Mouse (Mus musculus): Measurements from ENCODE around the gene Sergef. TPM values are rescaled to one million over a fixed set of nuclear protein-coding genes. Genes with fewer than 3 reads are reported as not detected.

The Sergef gene
- total RNA-seq, 4 experiments from 2014 or later: 66.3 to 76.8 (median 71.3) TPM

DNA sequence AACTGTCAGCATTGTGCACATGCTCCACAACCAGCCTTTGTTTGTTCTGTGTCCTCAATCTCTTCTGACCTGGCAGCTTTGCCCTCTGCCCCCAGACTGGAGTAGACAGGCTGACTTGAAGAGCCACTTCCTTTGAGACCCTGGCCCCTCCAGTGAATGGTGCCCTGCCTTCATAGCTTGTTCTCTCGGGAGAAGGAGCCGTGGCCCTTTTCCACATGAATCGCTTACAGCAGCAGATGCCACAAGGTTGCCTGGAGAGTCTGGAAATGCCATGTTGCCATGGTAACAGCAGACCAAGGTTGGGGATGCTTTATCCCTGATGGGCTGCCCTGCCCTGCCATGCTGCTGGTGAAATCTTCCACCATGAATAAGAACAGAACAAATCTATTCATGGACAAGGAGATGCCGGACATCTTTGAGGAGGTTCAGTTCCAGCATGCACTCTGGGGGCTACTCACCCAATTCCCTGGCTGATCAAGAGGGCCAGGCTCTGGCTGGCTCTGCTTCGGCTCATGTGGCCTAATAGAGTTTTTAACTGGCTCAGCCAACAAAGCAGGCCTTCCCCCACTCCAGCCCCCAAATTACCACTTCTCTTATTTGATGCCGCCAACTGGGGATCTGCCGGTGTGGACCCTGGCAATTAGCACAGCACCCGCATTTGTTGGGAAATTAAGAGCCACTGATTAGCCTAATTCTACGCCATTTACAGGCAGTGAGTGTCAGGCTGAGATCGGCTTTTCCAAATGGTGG is 185.5 kb downstream of the Sergef start:
- DNase-seq (ENCODE audit: low spot score in 2 of 2): peak in 1 of 2 experiments; percentile 34

DNA sequence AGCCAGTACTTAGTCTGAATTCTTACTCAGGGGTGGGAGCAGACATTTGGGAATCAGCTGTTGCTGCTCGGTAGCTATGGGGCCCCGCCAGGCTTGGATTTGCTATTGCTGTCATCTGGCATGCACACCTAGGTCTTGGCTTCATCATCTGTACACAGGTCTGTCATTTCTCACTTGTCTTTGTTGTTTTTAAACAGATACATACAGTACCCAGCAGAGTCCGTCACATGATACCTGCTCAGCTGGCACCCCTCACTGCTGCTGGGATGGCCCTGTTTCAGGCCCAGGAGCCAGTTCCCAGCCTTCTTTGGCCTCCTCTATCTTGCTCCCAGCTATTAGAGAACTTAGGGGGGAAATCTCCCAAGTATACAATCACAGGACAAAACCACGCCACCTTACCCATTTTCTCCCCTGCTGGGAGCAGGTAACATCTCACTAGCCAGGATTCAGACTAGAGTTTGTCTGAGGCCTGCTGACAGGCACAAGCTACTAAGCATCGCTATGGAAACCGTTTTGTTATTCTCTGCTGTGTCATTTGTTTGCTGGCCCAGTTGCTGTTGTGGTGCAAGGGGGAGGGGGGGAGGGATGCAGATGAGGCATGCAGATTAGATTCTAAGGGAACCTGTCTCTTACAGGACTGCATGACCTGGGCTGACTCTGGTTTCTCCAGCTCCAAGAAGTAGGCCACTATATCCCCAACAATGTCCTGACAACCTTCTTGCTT is 190.5 kb downstream of the Sergef start:
- peak in 1 of 2 experiments; percentile 7 for DNase-seq (ENCODE audit: low spot score in 2 of 2)

DNA sequence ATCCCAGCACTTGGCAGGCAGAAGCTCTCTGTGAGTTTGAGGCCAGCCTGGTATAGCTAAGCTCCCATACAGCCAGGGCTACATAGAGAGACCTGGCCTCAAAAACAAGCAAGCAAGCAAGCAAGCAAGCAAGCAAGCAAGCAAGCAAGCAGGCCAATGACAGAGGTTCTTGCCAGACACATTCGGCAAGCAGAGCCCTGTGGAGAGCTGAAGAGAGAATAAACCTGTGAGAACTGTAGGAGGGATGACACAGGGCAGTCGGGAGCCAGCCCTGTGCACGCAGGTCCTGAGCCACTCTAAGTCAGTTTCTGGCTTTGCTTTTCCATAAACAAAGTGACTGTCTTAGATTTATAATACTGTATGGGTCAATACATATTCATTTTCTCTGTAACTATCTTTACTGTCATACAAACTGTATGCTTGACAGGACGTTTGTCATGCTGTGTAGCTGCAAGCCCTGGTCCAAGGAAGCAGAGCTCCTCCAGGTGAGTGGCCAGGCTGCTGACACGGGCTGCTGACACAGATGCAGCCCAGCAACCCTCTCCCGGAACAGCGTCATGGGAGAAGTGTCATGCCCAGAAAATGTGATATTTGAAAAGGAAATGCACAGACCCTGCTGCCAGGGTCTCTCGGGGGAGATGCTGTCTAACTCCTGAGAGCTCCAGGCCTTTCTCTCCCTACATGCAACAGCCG is 192.0 kb downstream of the Sergef start:
- peak in 1 of 2 experiments; percentile 5 for DNase-seq (ENCODE audit: low spot score in 2 of 2)

DNA sequence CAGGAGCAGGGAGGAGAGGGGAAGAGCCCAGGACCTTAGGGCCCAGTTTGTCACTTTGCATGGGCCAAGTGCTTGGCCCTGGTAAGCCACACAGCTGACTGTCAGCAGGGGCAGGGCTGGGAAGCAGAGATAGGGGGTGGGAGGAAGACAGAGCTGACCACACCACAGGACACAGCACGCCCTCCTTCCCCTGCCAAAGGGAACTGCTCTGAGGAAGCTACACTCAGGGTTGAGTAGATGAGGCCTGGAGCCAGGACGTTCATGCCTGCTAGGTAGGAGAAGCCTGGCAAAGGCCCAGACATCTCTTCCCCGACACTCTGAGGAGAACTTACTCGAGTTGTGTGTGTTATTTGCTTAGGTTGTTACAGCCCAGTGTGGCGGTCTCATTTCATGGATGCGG is 193.7 kb downstream of the Sergef start:
- DNase-seq (ENCODE audit: low spot score in 2 of 2): no peak

DNA sequence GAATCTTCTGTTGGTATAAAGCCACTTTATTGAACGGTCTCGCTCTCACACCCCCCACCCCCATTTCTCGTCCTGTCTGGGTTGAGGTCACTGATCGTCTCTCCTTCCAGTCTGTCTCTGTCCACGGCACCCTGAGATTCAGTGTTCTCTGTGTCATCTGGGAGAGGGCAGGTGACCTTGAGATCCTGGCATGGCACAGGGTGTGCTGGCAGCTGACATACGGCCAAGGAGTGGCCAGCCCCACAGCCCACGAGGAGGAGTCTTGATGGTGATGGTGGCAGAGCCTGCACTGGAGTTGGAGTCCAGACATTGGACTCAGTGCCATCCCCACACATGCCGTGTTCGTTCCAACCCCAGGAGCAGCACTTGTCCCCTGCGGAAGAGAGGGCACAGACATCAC is 196.4 kb downstream of the Sergef start:
- no peak for DNase-seq (ENCODE audit: low spot score in 2 of 2)

DNA sequence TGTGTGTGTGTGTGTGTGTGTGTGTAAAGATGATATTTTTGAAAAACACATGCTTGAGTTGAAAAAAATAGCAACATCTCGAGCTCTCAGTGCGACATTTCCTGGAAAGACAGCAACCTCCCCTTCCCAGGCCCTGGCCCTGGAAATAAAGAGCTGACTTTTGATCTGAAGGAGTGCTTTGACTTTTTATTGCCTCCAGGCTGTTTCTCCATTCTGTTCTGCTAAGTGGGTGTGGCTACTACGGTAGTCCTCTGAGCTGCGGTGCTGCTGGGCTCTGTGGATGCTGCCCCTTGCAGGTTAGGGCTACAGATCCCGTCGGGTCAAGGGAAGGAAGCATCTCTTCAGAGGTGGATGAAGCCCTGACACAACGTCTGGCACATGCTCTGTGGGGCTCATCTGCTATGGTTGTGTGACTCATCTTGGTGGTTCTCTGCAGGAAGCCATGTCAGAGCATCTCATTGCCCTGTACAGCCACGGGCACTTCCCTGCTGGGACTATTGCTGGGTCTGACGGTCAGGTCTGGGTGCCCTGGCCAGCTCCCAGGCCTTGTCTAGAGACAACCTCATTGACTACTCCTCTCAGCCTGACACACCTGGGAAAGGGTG is 201.0 kb downstream of the Sergef start:
- no peak for DNase-seq (ENCODE audit: low spot score in 2 of 2)

DNA sequence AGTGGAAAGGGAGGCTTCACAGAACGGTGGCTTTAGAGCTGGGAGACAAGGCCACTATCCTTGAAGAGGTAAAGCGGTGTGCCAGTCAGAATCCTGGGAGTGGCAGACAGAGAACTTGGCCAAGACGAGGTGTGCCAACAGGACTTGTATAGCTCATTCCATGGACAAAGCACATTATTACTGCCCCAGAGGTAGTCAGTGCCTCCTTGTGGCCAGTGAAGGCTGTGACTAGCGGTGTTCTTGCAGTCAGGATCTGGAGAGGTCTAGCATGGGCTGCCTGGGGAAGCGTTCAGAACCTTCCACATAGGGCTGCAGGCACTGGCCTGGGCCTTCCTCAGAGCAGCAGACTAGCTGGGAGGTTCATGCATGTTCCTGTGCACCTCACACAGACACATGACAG is 203.8 kb downstream of the Sergef start:
- DNase-seq (ENCODE audit: low spot score in 2 of 2): no peak

DNA sequence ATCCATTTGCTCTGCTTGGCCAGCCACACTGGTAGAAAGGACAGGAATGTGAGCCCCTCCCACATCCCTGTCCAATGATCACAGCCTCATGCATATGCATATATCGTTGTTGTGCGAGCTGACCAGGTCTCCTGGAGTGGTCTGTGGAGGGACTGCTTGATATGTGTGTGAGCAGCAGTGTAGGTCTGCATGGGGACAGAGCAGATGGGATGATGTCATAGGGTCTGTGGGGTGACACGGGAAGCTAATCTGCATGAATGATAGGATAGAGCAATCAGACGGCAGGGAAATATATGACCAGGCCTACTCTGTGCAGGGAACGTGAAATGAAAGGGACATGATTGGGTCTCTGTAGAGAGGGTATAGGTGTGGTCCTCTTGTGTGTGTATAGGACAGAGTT is 205.7 kb downstream of the Sergef start:
- DNase-seq (ENCODE audit: low spot score in 2 of 2): no peak

DNA sequence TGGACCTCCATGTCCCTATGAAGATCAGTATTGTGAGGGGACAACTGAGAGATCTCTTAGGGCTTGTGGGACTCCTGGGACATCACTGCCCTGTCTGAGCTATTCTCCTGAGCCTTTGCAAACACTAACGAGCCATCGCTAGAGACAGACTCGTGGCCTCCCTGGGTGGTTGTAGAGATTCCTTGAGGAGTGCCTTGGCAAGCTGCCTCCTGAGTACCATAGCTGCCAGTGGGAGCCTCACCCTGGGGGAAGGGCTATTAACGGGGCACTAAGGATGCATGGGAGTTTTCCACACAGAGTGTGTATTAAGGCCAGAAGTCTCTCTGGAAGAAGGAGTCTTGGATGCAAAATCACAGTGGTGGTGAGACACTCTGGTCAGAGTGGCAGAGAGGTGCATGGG is 214.6 kb downstream of the Sergef start:
- DNase-seq (ENCODE audit: low spot score in 2 of 2): no peak

DNA sequence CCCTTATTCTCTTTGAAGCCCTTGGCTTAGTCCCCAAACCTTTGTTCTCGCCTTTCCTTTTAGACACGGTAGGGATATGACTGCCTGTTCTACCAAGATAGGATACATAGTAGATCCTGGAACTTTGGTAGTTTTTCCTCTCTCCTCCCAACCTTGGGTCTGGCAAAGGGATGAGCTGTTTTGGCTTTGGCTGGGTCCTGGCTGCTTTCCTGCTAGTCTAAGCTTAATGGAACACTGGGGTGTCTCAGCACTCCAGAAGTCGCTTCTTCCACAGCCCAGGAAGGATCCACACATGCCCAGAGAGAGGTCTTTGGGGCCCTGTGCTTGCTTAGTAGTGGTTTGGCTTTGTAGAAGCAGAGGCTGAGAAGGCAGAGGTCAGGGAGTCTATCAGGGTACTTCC is 215.7 kb downstream of the Sergef start:
- no peak for DNase-seq (ENCODE audit: low spot score in 2 of 2)

DNA sequence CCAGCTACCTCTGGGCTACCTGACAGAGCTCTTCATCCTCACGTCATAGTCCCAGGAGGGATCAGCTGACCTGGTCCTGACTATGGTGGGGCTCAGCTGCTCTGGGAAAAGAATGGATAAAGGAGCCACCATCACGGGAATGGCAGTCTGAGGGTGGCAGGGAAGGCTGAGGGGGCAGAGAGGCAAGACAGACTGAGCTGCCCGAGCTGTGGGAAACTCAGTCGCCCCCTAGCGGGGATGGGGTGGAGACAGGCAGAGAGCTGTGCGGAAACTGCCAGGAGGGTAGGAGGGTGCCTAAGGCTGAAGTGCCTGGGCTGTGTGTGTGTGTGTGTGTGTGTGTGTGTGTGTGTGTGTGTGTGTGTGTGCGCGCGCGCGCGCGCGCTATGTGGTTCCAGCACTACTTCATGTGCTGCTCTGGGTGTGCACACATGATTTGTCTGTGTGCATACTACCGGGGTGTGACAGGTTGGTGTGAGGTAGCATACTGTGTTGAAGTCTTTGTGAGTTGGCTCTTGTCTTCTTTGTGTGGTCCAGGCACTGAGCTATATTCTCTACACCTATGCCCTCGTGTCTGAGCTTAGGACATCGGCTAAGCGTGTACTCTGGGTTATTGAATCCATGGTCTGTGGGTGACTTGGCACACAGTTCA is 216.7 kb downstream of the Sergef start:
- DNase-seq (ENCODE audit: low spot score in 2 of 2): peak; percentile 57 to 77

DNA sequence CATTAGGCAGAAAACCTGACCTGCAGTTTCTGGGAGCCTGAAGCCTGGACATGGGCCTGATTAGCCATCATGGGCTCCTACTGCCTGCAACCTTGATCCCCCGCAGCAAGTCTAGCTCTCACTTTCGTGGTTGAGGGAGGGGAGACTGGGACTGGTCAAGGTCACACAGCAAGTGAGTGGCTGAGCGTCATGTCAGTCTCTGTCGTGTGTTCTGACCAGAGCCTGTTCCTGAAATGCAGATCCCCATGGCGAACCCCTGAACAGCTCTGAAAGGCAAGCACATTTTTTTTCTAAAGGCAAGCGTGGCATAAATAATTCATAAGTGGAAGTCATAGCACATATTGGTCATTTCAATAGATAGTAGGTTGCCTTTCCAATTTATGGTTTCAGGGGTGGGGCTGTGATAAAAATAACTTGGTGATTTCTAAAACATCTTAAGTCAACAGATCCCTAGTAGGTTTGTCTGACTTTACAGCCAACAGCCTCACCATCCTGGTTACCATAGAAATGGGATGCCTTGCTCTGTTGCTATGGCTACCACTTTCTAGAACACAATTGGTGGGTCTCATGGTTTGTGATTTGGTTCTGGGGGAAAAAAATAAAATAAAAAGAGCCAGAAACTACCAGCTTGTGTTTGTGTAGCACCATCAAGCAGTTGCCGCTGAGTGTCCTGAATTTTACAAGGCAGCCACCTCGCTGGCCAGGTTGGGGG is 217.4 kb downstream of the Sergef start:
- no peak for DNase-seq (ENCODE audit: low spot score in 2 of 2)

DNA sequence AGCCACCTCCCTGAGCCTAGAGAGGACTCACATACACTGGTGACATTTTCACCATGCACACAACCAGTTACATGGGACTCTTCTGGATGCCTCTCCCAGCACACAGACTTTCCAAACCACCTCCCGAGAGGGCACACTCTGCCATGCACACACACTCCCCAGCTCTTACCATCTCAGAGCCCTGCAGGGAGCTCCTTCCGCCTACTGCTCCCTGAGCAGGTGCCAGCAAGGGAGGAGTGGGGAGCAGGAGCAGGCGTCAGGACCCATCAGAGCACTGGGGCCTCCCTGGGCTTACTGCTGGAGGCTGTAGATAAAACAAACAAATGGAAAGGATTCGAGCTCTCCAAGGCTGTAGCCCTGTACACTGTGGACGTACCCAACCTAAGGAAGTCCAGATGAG is 218.1 kb downstream of the Sergef start:
- peak in 1 of 2 experiments; percentile 67 for DNase-seq (ENCODE audit: low spot score in 2 of 2)

DNA sequence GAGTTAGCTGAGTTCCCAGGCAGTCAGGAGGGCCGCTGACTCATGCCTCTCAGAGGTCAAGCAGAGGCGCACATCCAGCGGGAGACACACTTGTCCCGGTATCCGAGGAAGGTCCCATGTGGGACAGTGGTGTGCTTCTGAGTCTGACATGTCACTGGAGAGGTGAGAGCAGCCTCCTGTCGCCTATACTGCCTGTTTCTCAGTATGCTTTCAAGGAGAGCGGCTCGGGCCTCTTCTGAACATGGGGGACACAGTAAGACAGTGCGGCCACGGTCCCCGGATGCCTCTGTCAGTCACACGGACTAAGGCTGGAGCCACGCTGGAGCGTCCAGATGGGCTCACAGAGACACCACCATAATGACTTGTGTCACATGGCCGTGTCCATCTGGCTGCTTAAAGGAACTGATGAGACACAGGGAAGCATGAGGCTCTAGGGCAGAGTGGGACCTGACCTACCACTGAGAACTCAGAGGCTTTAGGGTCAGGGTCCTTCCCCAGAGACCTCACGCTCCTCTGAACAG is 221.4 kb downstream of the Sergef start:
- DNase-seq (ENCODE audit: low spot score in 2 of 2): no peak

DNA sequence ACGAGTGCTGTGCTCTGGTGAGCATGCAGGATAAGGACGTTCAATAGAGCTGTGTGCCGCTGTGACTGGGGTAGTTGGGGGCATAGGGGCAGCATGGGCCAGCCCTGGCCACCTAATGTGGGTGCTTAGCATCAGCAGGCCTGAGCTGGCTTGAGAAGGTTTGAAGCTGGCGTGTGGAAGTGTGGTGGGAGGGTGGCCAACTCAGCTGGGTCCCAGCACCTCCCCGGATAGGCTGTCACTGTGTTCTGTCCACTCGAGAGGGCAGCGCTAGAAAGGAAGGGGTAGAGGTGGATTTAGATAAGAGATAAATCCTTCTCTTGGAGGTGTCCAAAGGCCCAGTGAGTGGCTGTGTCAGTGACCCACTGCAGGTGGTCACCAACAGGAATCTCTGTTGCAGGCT is 222.1 kb downstream of the Sergef start:
- no peak for DNase-seq (ENCODE audit: low spot score in 2 of 2)

DNA sequence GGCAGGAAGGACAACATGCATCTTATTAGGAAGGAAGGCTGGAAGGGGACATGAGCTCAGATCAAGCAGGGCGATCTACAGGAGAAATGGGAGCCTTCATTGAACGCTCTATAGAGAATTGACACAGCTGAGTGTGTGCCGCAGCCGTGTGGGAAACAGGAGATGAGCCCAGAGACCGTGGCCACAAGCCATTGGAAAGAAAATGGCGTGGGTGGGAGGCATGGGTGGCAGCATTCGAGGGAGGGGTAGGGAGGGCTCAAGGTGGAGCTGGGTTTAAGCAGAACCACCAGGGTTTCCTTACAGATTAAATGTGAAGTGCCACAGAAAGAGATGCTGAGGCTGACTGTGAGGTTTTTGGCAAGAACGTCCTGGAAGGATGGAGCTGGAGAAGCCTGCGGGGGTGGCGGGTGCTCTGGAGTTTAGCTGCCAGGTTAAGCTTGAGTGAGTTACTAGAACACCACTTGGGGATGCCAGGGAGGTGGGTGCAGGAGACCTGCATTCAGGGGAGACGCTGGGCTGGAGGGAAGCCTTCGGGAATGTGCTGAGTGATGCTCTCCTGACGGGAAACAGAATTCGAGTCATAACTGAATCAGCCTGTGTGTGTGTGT is 223.7 kb downstream of the Sergef start:
- peak in 1 of 2 experiments; percentile 71 for DNase-seq (ENCODE audit: low spot score in 2 of 2)

DNA sequence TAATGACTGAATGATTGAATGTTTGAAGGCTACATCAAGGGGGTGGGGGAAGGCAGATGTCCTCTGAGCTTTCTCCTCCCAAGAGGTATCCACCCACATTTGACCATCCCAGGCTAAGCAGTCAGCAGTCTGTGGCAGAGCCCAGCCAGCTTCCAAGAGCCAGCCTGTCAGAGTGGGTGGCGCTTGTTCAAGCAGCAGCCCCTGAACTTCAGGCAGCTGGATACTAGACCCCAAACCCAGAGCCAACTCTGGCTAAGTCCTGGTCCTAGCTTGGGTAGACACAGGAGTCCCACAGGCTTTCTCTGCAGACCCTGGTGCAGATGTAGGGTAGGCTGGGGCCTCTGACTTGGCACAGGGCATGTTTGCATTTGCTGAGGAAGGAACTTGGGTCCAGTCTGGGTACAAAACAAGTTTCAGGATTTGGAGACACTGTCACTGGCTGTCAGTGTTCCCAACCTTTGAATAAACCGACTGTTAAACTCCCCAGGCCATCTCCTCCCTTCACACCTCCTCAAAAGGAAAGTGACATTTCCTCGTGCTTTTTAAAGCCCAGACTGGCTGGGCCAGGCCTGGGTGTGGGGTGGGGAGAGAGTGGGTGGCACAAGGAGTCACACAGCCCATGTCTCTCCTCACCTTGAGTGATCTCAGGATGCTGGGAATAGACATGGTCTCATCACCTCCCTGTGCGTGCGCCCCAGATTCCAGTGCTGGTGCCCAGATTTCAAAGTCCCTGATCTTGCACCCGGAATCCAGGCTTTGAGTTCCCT is 225.5 kb downstream of the Sergef start:
- no peak for DNase-seq (ENCODE audit: low spot score in 2 of 2)

DNA sequence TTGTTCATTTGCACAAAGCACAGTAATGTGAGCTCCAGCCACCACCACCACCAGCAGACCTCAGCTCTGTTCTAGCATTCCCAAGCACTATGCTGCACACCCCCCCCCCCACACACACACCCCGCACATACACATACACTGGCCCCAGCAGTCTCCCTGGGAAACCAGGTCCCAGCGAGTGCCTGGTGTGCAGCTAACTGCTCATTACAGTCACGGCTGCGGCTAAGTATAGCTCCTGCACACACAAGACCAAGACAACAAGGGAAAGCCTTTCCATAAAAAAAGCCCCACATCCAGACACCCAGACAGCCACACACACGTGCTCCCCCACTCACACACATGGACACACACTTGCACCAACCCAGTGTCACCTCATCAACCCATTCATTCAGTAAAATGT is 226.8 kb downstream of the Sergef start:
- no peak for DNase-seq (ENCODE audit: low spot score in 2 of 2)

DNA sequence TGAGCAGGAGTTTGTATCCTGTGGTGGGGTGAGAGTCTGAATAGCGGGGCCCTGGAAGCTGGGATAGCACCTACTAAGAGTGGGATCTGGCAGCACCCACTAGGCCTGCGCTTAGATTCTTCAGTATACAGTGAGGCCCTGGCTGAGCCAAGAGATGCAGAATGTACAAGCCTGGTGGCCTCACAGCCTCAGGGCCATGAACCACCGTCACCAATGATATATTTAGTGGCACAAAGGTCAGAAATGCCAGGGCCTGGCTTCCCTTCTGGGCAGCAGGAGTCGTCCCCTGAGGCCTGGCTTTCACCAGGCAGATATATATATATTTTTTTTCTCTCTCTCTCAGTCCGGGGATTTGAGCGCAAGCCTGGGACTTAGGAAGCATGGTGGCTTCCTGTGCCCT is 228.9 kb downstream of the Sergef start:
- DNase-seq (ENCODE audit: low spot score in 2 of 2): no peak

Data from left cerebral cortex, adult 8-10 months (tissue).